Mouse (Mus musculus): ENCODE data around the gene Slc7a3. TPM values are rescaled to one million over a fixed set of nuclear protein-coding genes. Genes with fewer than 3 reads are reported as not detected.
"Not testable (repeated sequence)": the region's sequence is repeated elsewhere in the genome, so short reads cannot be mapped to it uniquely, and the experiment has no call there.

Gene Slc7a3
- 1.6 TPM in 2 replicates for polyA plus RNA-seq (2015; fragmentation: Nextera tagmentation; extraction: Ambion mirVana)

- H3K4me1 ChIP-seq (ENCODE audit: control insufficient read depth, insufficient read depth, low read length): no peaks in the 10 kb centered on the region
- no peak within 1 kb of the TSS for H3K27ac ChIP-seq (ENCODE audit: low read length)
- ATAC-seq: no peak
- H3K4me3 ChIP-seq (ENCODE audit: low read length): peak within 1 kb of the TSS; percentile 34
- no peaks in the 10 kb centered on the region for H3K36me3 ChIP-seq (ENCODE audit: control insufficient read depth, insufficient read depth, low read length)
- WGBS: 39% methylated on average over 11 of the region's 11 CpGs
- peak within 1 kb of the TSS; percentile 54 for H3K4me2 ChIP-seq (ENCODE audit: low read depth, low read length)
- peaks cover 11% of the 10 kb centered on the region for H3K27me3 ChIP-seq (replicated peaks; ENCODE audit: control insufficient read depth, insufficient read depth, low read length)
- no peaks in the 10 kb centered on the region for H3K9me3 ChIP-seq (ENCODE audit: control insufficient read depth, low read length)
- 0 out of 2 replicates have a peak within 1 kb of the TSS, but pooled peaks have one; percentile 24 for H3K9ac ChIP-seq (ENCODE audit: low read depth, low read length)
These were observed at the start of gene Slc7a3 for GRCm38 (mm10) chrX:101085920-101086319. Slc7a3 (minus strand) TSS chrX:101086020.

- 0 out of 2 replicates have a peak overlapping the region, but pooled peaks have one; percentile 27 for H3K4me2 ChIP-seq (ENCODE audit: low read depth, low read length)
- H3K4me3 ChIP-seq (ENCODE audit: low read length): no peak overlapping the region
- no peaks in the 10 kb centered on the region for H3K36me3 ChIP-seq (ENCODE audit: control insufficient read depth, insufficient read depth, low read length)
- H3K27me3 ChIP-seq (replicated peaks; ENCODE audit: control insufficient read depth, insufficient read depth, low read length): no peaks in the 10 kb centered on the region
- peak; percentile 46; the same call in 1 of the 2 replicates for ATAC-seq
- 35% methylated on average over 12 of the region's 12 CpGs for WGBS
- no peak overlapping the region for H3K9ac ChIP-seq (ENCODE audit: low read depth, low read length)
- H3K27ac ChIP-seq (ENCODE audit: low read length): no peak overlapping the region
- no peaks in the 10 kb centered on the region for H3K9me3 ChIP-seq (ENCODE audit: control insufficient read depth, low read length)
- no peaks in the 10 kb centered on the region for H3K4me1 ChIP-seq (ENCODE audit: control insufficient read depth, insufficient read depth, low read length)
These were observed 46.4 kb upstream of the Slc7a3 start for GRCm38 (mm10) chrX:101131992-101132791.

- Histone ChIP-seq H3K4me2 (ENCODE audit: low read depth, low read length) (no peak overlapping the region), H3K9ac (ENCODE audit: low read depth, low read length) (no peak overlapping the region), H3K4me1 (ENCODE audit: control insufficient read depth, insufficient read depth, low read length) (no peaks in the 10 kb centered on the region), H3K27ac (ENCODE audit: low read length) (no peak overlapping the region), H3K36me3 (ENCODE audit: control insufficient read depth, insufficient read depth, low read length) (no peaks in the 10 kb centered on the region), H3K4me3 (ENCODE audit: low read length) (no peak overlapping the region), H3K9me3 (ENCODE audit: control insufficient read depth, low read length) (no peaks in the 10 kb centered on the region), H3K27me3 (replicated peaks; ENCODE audit: control insufficient read depth, insufficient read depth, low read length) (no peaks in the 10 kb centered on the region)
- 31% methylated on average over 7 of the region's 7 CpGs for WGBS
- no peak for ATAC-seq
These were observed 45.2 kb upstream of the Slc7a3 start for GRCm38 (mm10) chrX:101131001-101131400.

GRCm38 (mm10) chrX:101128559-101128958 is 42.7 kb upstream of the Slc7a3 start:
- Histone ChIP-seq H3K4me2 (ENCODE audit: low read depth, low read length) (no peak overlapping the region), H3K27ac (ENCODE audit: low read length) (no peak overlapping the region), H3K9me3 (ENCODE audit: control insufficient read depth, low read length) (no peaks in the 10 kb centered on the region), H3K36me3 (ENCODE audit: control insufficient read depth, insufficient read depth, low read length) (no peaks in the 10 kb centered on the region), H3K4me1 (ENCODE audit: control insufficient read depth, insufficient read depth, low read length) (no peaks in the 10 kb centered on the region), H3K27me3 (replicated peaks; ENCODE audit: control insufficient read depth, insufficient read depth, low read length) (no peaks in the 10 kb centered on the region), H3K4me3 (ENCODE audit: low read length) (no peak overlapping the region), H3K9ac (ENCODE audit: low read depth, low read length) (no peak overlapping the region)
- whole genome bisulfite sequencing: 76% methylated on average over 2 of the region's 2 CpGs
- ATAC-seq: no peak

GRCm38 (mm10) chrX:101126977-101127376 is 41.2 kb upstream of the Slc7a3 start:
- no peak overlapping the region for H3K9ac ChIP-seq (ENCODE audit: low read depth, low read length)
- 0 out of 2 replicates have a peak, but pooled peaks have one; percentile 7 for ATAC-seq
- H3K4me1 ChIP-seq (ENCODE audit: control insufficient read depth, insufficient read depth, low read length): no peaks in the 10 kb centered on the region
- no peak overlapping the region for H3K4me2 ChIP-seq (ENCODE audit: low read depth, low read length)
- no peak overlapping the region for H3K4me3 ChIP-seq (ENCODE audit: low read length)
- H3K27me3 ChIP-seq (replicated peaks; ENCODE audit: control insufficient read depth, insufficient read depth, low read length): no peaks in the 10 kb centered on the region
- H3K9me3 ChIP-seq (ENCODE audit: control insufficient read depth, low read length): no peaks in the 10 kb centered on the region
- WGBS: 47% methylated on average over 2 of the region's 2 CpGs
- H3K27ac ChIP-seq (ENCODE audit: low read length): no peak overlapping the region
- no peaks in the 10 kb centered on the region for H3K36me3 ChIP-seq (ENCODE audit: control insufficient read depth, insufficient read depth, low read length)

GRCm38 (mm10) chrX:101126474-101126955 is 40.7 kb upstream of the Slc7a3 start:
- peak; percentile 55 for ATAC-seq
- whole genome bisulfite sequencing: 62% methylated on average over 7 of the region's 7 CpGs
- Histone ChIP-seq H3K9me3 (ENCODE audit: control insufficient read depth, low read length) (no peaks in the 10 kb centered on the region), H3K4me3 (ENCODE audit: low read length) (no peak overlapping the region), H3K36me3 (ENCODE audit: control insufficient read depth, insufficient read depth, low read length) (no peaks in the 10 kb centered on the region), H3K4me1 (ENCODE audit: control insufficient read depth, insufficient read depth, low read length) (no peaks in the 10 kb centered on the region), H3K9ac (ENCODE audit: low read depth, low read length) (no peak overlapping the region), H3K4me2 (ENCODE audit: low read depth, low read length) (no peak overlapping the region), H3K27ac (ENCODE audit: low read length) (no peak overlapping the region), H3K27me3 (replicated peaks; ENCODE audit: control insufficient read depth, insufficient read depth, low read length) (no peaks in the 10 kb centered on the region)

GRCm38 (mm10) chrX:101120546-101120945 is 34.7 kb upstream of the Slc7a3 start:
- Histone ChIP-seq H3K9me3 (ENCODE audit: control insufficient read depth, low read length) (no peaks in the 10 kb centered on the region), H3K27me3 (replicated peaks; ENCODE audit: control insufficient read depth, insufficient read depth, low read length) (no peaks in the 10 kb centered on the region), H3K4me3 (ENCODE audit: low read length) (no peak overlapping the region), H3K4me1 (ENCODE audit: control insufficient read depth, insufficient read depth, low read length) (no peaks in the 10 kb centered on the region), H3K36me3 (ENCODE audit: control insufficient read depth, insufficient read depth, low read length) (no peaks in the 10 kb centered on the region), H3K9ac (ENCODE audit: low read depth, low read length) (no peak overlapping the region), H3K27ac (ENCODE audit: low read length) (no peak overlapping the region), H3K4me2 (ENCODE audit: low read depth, low read length) (no peak overlapping the region)
- ATAC-seq: no peak
- WGBS: 36% methylated on average over 1 of the region's 1 CpGs

GRCm38 (mm10) chrX:101085211-101085610 is 609 bp downstream of the Slc7a3 start:
- not testable (repeated sequence) for H3K9me3 ChIP-seq (ENCODE audit: control insufficient read depth, low read length); ATAC-seq; H3K4me1 ChIP-seq (ENCODE audit: control insufficient read depth, insufficient read depth, low read length); H3K36me3 ChIP-seq (ENCODE audit: control insufficient read depth, insufficient read depth, low read length); H3K9ac ChIP-seq (ENCODE audit: low read depth, low read length); H3K27ac ChIP-seq (ENCODE audit: low read length)
- Histone ChIP-seq H3K4me3 (ENCODE audit: low read length) (peak overlapping the region; percentile 34), H3K4me2 (ENCODE audit: low read depth, low read length) (peak overlapping the region; percentile 54), H3K27me3 (replicated peaks; ENCODE audit: control insufficient read depth, insufficient read depth, low read length) (peaks cover 11% of the 10 kb centered on the region)
- 20% methylated on average over 7 of the region's 9 CpGs for WGBS

GRCm38 (mm10) chrX:101084192-101084591 is 1.6 kb downstream of the Slc7a3 start:
- Histone ChIP-seq H3K4me1 (ENCODE audit: control insufficient read depth, insufficient read depth, low read length) (no peaks in the 10 kb centered on the region), H3K4me2 (ENCODE audit: low read depth, low read length) (no peak overlapping the region), H3K4me3 (ENCODE audit: low read length) (no peak overlapping the region; the same call in 1 of the 2 replicates), H3K36me3 (ENCODE audit: control insufficient read depth, insufficient read depth, low read length) (no peaks in the 10 kb centered on the region), H3K9ac (ENCODE audit: low read depth, low read length) (no peak overlapping the region), H3K27ac (ENCODE audit: low read length) (no peak overlapping the region), H3K9me3 (ENCODE audit: control insufficient read depth, low read length) (no peaks in the 10 kb centered on the region), H3K27me3 (replicated peaks; ENCODE audit: control insufficient read depth, insufficient read depth, low read length) (peaks cover 11% of the 10 kb centered on the region)
- WGBS: 73% methylated on average over 2 of the region's 2 CpGs
- no peak for ATAC-seq

Data from intestine, embryonic 16.5 days (tissue).